Mouse (Mus musculus) small intestine, adult 2 months (tissue): ENCODE results near the gene Naaladl1.

Experiments
- CTCF ChIP-seq: fragments of 200-500 bp; IDR thresholded peaks from 2 replicates; pipeline ENCODE4 v1.5.1; 2012; ENCODE audit warnings: low read depth, mild to moderate bottlenecking, control low read depth, inconsistent platforms, low read length, moderate library complexity, mixed read lengths; ENCODE audit not compliant: insufficient replicate concordance, insufficient read length; ENCODE audit errors: extremely low read depth
- POLR2A ChIP-seq: fragments of 200-500 bp; IDR thresholded peaks from 2 replicates; pipeline ENCODE4 v1.6.1; 2012; ENCODE audit warnings: low read depth, mild to moderate bottlenecking, control low read depth, inconsistent platforms, low read length, moderate library complexity

GRCm38 (mm10) chr19:6132171-6132827 lies 26.7 kb downstream of the Naaladl1 start:
- TF ChIP-seq CTCF (no peak), POLR2A (no peak)
